Mouse (Mus musculus) right cerebral cortex, postnatal 25 days (tissue): ENCODE measurements around the gene Wnt3a.
A peak's percentile ranks its signal among the peaks of the same experiment; 100 is the strongest.
"Not testable (repeated sequence)": the region's sequence is repeated elsewhere in the genome, so short reads cannot be mapped to it uniquely, and the experiment has no call there.

Experiments
- DNase-seq: peaks from one replicate; pipeline ENCODE4 v3.0.0; 2022

Gene Wnt3a

GRCm38 (mm10) chr11:59307422-59308163 lies 17.0 kb upstream of the Wnt3a start:
- peak; percentile 81 for DNase-seq

GRCm38 (mm10) chr11:59306461-59307421 lies 16.2 kb upstream of the Wnt3a start, which contains the start of gene Wnt9a:
TSS of gene Wnt9a (plus strand) at chr11:59306928.
- DNase-seq: peak; percentile 53

GRCm38 (mm10) chr11:59305821-59306215 lies 15.3 kb upstream of the Wnt3a start:
- DNase-seq: no peak

GRCm38 (mm10) chr11:59305008-59305820 lies 14.7 kb upstream of the Wnt3a start:
- DNase-seq: peak; percentile 70

- peak; percentile 79 for DNase-seq
Measured at GRCm38 (mm10) chr11:59302700-59303569, 12.4 kb upstream of the Wnt3a start.

- not testable (repeated sequence) for DNase-seq
Measured at GRCm38 (mm10) chr11:59301053-59301452, 10.5 kb upstream of the Wnt3a start.

GRCm38 (mm10) chr11:59300185-59300584 lies 9.6 kb upstream of the Wnt3a start:
- DNase-seq: no peak

- peak; percentile 63 for DNase-seq
Measured at GRCm38 (mm10) chr11:59297941-59298340, 7.4 kb upstream of the Wnt3a start.

GRCm38 (mm10) chr11:59293616-59294015 lies 3.1 kb upstream of the Wnt3a start:
- DNase-seq: no peak

- no peak for DNase-seq
Measured at GRCm38 (mm10) chr11:59289706-59290105, 846 bp downstream of the Wnt3a start.

- no peak for DNase-seq
Measured at GRCm38 (mm10) chr11:59284146-59284545, 6.4 kb downstream of the Wnt3a start.

GRCm38 (mm10) chr11:59282933-59283332 lies 7.6 kb downstream of the Wnt3a start:
- no peak for DNase-seq

- DNase-seq: no peak
Measured at GRCm38 (mm10) chr11:59282111-59282510, 8.4 kb downstream of the Wnt3a start.

- DNase-seq: no peak
Measured at GRCm38 (mm10) chr11:59278047-59278446, 12.5 kb downstream of the Wnt3a start.

GRCm38 (mm10) chr11:59276877-59277276 lies 13.7 kb downstream of the Wnt3a start:
- no peak for DNase-seq

- DNase-seq: no peak
Measured at GRCm38 (mm10) chr11:59274184-59274583, 16.4 kb downstream of the Wnt3a start.

- DNase-seq: no peak
Measured at GRCm38 (mm10) chr11:59266727-59267126, 23.8 kb downstream of the Wnt3a start.

GRCm38 (mm10) chr11:59265154-59265813 lies 25.3 kb downstream of the Wnt3a start:
- DNase-seq: no peak

- DNase-seq: no peak
Measured at GRCm38 (mm10) chr11:59264593-59264992, 26.0 kb downstream of the Wnt3a start.

GRCm38 (mm10) chr11:59263870-59264563 lies 26.5 kb downstream of the Wnt3a start:
- no peak for DNase-seq

GRCm38 (mm10) chr11:59262308-59262707 lies 28.2 kb downstream of the Wnt3a start:
- DNase-seq: no peak
